Mouse (Mus musculus): ENCODE data around the gene Dnah5. TPM values are rescaled to one million over a fixed set of nuclear protein-coding genes. Genes with fewer than 3 reads are reported as not detected.

Dnah5 gene
- total and polyA plus RNA-seq, 2 experiments from 2014 or later = 0.24 to 2.0 TPM

- no peaks in the 10 kb centered on the region for H3K36me3 ChIP-seq (ENCODE audit: insufficient read depth)
- 64% methylated on average over 4 of the region's 4 CpGs for WGBS
These were observed 4.9 kb upstream of the Dnah5 start for GRCm38 (mm10) chr15:28198609-28199008.

GRCm38 (mm10) chr15:28204626-28205025, 1.1 kb downstream of the Dnah5 start:
- no peaks in the 10 kb centered on the region for H3K36me3 ChIP-seq (ENCODE audit: insufficient read depth)
- no peak for TF ChIP-seq CTCF (IDR thresholded peaks at IDR 0.05; ENCODE audit: low read depth)
- no peak overlapping the region for H3K27ac ChIP-seq (ENCODE audit: low read depth, low read length)
- no peaks in the 10 kb centered on the region for H3K9me3 ChIP-seq (ENCODE audit: low read length)
- no peaks in the 10 kb centered on the region; the same call in 1 of the 2 replicates for H3K27me3 ChIP-seq (ENCODE audit: insufficient read depth, low read length)
- no peak for DNase-seq
- no peak overlapping the region for H3K4me2 ChIP-seq (ENCODE audit: low read depth)
- H3K4me3 ChIP-seq (ENCODE audit: low read depth, low read length) = no peak overlapping the region
- WGBS = 68% methylated on average over 3 of the region's 3 CpGs
- no peak for ATAC-seq
- no peak overlapping the region for H3K9ac ChIP-seq
- H3K4me1 ChIP-seq (ENCODE audit: insufficient read depth) = no peaks in the 10 kb centered on the region

More at GRCm38 (mm10) chr15:28198609-28199008, 4.9 kb upstream of the Dnah5 start:
- no peaks in the 10 kb centered on the region; the same call in 1 of the 2 replicates for H3K27me3 ChIP-seq (ENCODE audit: insufficient read depth, low read length)
- TF ChIP-seq CTCF (IDR thresholded peaks at IDR 0.05; ENCODE audit: low read depth) = peak; percentile 33
- H3K27ac ChIP-seq (ENCODE audit: low read depth, low read length) = no peak overlapping the region
- DNase-seq (no peak), ATAC-seq (no peak)
- H3K4me3 ChIP-seq (ENCODE audit: low read depth, low read length) = no peak overlapping the region
- no peak overlapping the region for H3K4me2 ChIP-seq (ENCODE audit: low read depth)
- no peak overlapping the region for H3K9ac ChIP-seq
- no peaks in the 10 kb centered on the region for H3K4me1 ChIP-seq (ENCODE audit: insufficient read depth)
- no peaks in the 10 kb centered on the region for H3K9me3 ChIP-seq (ENCODE audit: low read length)

- H3K27me3 ChIP-seq (ENCODE audit: insufficient read depth, low read length) = no peaks in the 10 kb centered on the region; the same call in 1 of the 2 replicates
- H3K4me3 ChIP-seq (ENCODE audit: low read depth, low read length) = no peak overlapping the region
- DNase-seq (no peak), ATAC-seq (no peak)
- H3K4me1 ChIP-seq (ENCODE audit: insufficient read depth) = no peaks in the 10 kb centered on the region
- 61% methylated on average over 2 of the region's 2 CpGs for WGBS
- H3K27ac ChIP-seq (ENCODE audit: low read depth, low read length) = no peak overlapping the region
- TF ChIP-seq CTCF (IDR thresholded peaks at IDR 0.05; ENCODE audit: low read depth) = no peak
- H3K9me3 ChIP-seq (ENCODE audit: low read length) = no peaks in the 10 kb centered on the region
- no peak overlapping the region for H3K4me2 ChIP-seq (ENCODE audit: low read depth)
- H3K9ac ChIP-seq = no peak overlapping the region
- H3K36me3 ChIP-seq (ENCODE audit: insufficient read depth) = no peaks in the 10 kb centered on the region
These were observed 4.0 kb downstream of the Dnah5 start for GRCm38 (mm10) chr15:28207545-28207944.

- ATAC-seq (peak; percentile 51; the same call in 1 of the 2 replicates), DNase-seq (no peak)
- Histone ChIP-seq H3K4me3 (ENCODE audit: low read depth, low read length) (no peak overlapping the region), H3K36me3 (ENCODE audit: insufficient read depth) (no peaks in the 10 kb centered on the region), H3K4me2 (ENCODE audit: low read depth) (no peak overlapping the region), H3K4me1 (ENCODE audit: insufficient read depth) (no peaks in the 10 kb centered on the region), H3K9ac (no peak overlapping the region), H3K27me3 (ENCODE audit: insufficient read depth, low read length) (no peaks in the 10 kb centered on the region), H3K27ac (ENCODE audit: low read depth, low read length) (no peak overlapping the region), H3K9me3 (ENCODE audit: low read length) (no peaks in the 10 kb centered on the region)
- no peak for TF ChIP-seq CTCF (IDR thresholded peaks at IDR 0.05; ENCODE audit: low read depth)
- 78% methylated on average over 5 of the region's 5 CpGs for WGBS
These were observed 9.5 kb downstream of the Dnah5 start for GRCm38 (mm10) chr15:28213057-28213456.

GRCm38 (mm10) chr15:28216358-28216757, 12.8 kb downstream of the Dnah5 start:
- Histone ChIP-seq H3K27ac (ENCODE audit: low read depth, low read length) (no peak overlapping the region), H3K27me3 (ENCODE audit: insufficient read depth, low read length) (no peaks in the 10 kb centered on the region), H3K9ac (no peak overlapping the region), H3K4me1 (ENCODE audit: insufficient read depth) (no peaks in the 10 kb centered on the region), H3K4me2 (ENCODE audit: low read depth) (no peak overlapping the region), H3K36me3 (ENCODE audit: insufficient read depth) (no peaks in the 10 kb centered on the region), H3K9me3 (ENCODE audit: low read length) (no peaks in the 10 kb centered on the region), H3K4me3 (ENCODE audit: low read depth, low read length) (no peak overlapping the region)
- TF ChIP-seq CTCF (IDR thresholded peaks at IDR 0.05; ENCODE audit: low read depth) = no peak
- no peak for DNase-seq
- WGBS = 41% methylated on average over 8 of the region's 8 CpGs
- no peak for ATAC-seq

GRCm38 (mm10) chr15:28227316-28227715, 23.8 kb downstream of the Dnah5 start:
- H3K36me3 ChIP-seq (ENCODE audit: insufficient read depth) = no peaks in the 10 kb centered on the region

GRCm38 (mm10) chr15:28260250-28260649, 56.7 kb downstream of the Dnah5 start:
- Histone ChIP-seq H3K4me3 (ENCODE audit: low read depth, low read length) (no peak overlapping the region), H3K27ac (ENCODE audit: low read depth, low read length) (no peak overlapping the region), H3K9ac (no peak overlapping the region), H3K9me3 (ENCODE audit: low read length) (no peaks in the 10 kb centered on the region), H3K27me3 (ENCODE audit: insufficient read depth, low read length) (no peaks in the 10 kb centered on the region), H3K4me1 (ENCODE audit: insufficient read depth) (no peaks in the 10 kb centered on the region), H3K4me2 (ENCODE audit: low read depth) (no peak overlapping the region), H3K36me3 (ENCODE audit: insufficient read depth) (no peaks in the 10 kb centered on the region)
- WGBS = 83% methylated on average over 1 of the region's 1 CpGs
- no peak for DNase-seq
- TF ChIP-seq CTCF (IDR thresholded peaks at IDR 0.05; ENCODE audit: low read depth) = no peak
- no peak for ATAC-seq

More at GRCm38 (mm10) chr15:28227316-28227715, 23.8 kb downstream of the Dnah5 start:
- Histone ChIP-seq H3K9ac (no peak overlapping the region), H3K27ac (ENCODE audit: low read depth, low read length) (no peak overlapping the region), H3K27me3 (ENCODE audit: insufficient read depth, low read length) (no peaks in the 10 kb centered on the region), H3K4me2 (ENCODE audit: low read depth) (no peak overlapping the region), H3K4me3 (ENCODE audit: low read depth, low read length) (no peak overlapping the region), H3K9me3 (ENCODE audit: low read length) (no peaks in the 10 kb centered on the region), H3K4me1 (ENCODE audit: insufficient read depth) (no peaks in the 10 kb centered on the region)
- no peak for ATAC-seq
- no peak for TF ChIP-seq CTCF (IDR thresholded peaks at IDR 0.05; ENCODE audit: low read depth)
- 63% methylated on average over 3 of the region's 3 CpGs for WGBS
- no peak for DNase-seq
